Mouse (Mus musculus): ENCODE data around the gene Commd1. TPM values are rescaled to one million over a fixed set of nuclear protein-coding genes. Genes with fewer than 3 reads are reported as not detected.
A peak's percentile ranks its signal among the peaks of the same experiment; 100 is the strongest.

The Commd1 gene
- polyA plus RNA-seq, 1 experiment from 2014 or later: 371 TPM

DNA sequence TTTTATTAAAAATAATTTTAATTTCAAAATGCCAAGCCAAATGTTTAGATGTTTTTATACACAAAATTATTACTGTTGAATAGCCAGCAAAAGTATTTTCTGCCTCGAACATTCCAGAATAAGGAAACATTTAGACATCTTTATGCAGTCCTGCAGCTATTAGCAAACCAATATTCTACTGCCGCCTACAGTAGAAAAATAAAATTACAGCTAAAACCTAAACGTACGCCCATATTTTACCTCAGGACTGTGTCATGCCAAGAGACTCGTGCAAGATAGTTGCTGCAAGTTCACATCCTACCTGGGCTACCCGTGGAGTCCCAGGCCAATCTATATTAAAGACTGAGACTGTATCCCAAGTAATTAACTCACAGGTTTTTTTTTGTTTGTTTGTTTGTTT is 12.7 kb downstream of the Commd1 start:
- Histone ChIP-seq H3K27me3 (ENCODE audit: control insufficient read depth, insufficient read depth, low read length) (no peaks in the 10 kb centered on the region), H3K9ac (ENCODE audit: low read length) (no peak overlapping the region), H3K27ac (ENCODE audit: low read length) (no peak overlapping the region), H3K36me3 (ENCODE audit: control insufficient read depth, insufficient read depth, low read length) (peaks cover 3% of the 10 kb centered on the region; the same call in 1 of the 2 replicates), H3K4me3 (replicated peaks; ENCODE audit: low read length) (no peak overlapping the region), H3K4me1 (ENCODE audit: control insufficient read depth, insufficient read depth, low read length) (no peaks in the 10 kb centered on the region), H3K4me2 (ENCODE audit: low read depth, low read length) (no peak overlapping the region), H3K9me3 (replicated peaks; ENCODE audit: control insufficient read depth, low read length) (peaks cover 27% of the 10 kb centered on the region)
- WGBS: 57% methylated on average over 6 of the region's 6 CpGs
- ATAC-seq (ENCODE audit: insufficient read depth, low FRiP score): no peak

DNA sequence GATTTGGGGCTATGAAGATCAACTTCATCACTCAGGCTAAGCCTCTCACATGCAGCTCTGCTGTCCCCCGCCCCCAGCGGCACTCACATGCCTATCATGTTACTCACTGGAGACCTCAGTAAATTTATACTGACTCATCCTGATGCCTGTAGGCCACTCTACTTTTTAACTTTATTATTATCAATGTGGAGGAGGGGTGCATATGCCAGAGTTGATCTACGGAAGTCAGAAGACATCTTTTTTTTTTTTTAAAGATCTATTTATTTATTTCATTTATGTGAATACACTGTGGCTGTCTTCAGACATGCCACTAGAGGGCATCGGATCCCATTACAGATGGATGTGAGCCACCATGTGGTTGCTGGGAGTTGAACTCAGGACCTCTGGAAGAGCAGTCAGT is 16.7 kb downstream of the Commd1 start:
- ATAC-seq (ENCODE audit: insufficient read depth, low FRiP score): no peak
- peaks cover 7% of the 10 kb centered on the region; the same call in 1 of the 2 replicates for H3K9me3 ChIP-seq (replicated peaks; ENCODE audit: control insufficient read depth, low read length)
- no peaks in the 10 kb centered on the region for H3K27me3 ChIP-seq (ENCODE audit: control insufficient read depth, insufficient read depth, low read length)
- no peak overlapping the region for H3K9ac ChIP-seq (ENCODE audit: low read length)
- no peaks in the 10 kb centered on the region for H3K4me1 ChIP-seq (ENCODE audit: control insufficient read depth, insufficient read depth, low read length)
- no peak overlapping the region for H3K4me3 ChIP-seq (replicated peaks; ENCODE audit: low read length)
- H3K36me3 ChIP-seq (ENCODE audit: control insufficient read depth, insufficient read depth, low read length): no peaks in the 10 kb centered on the region
- H3K27ac ChIP-seq (ENCODE audit: low read length): no peak overlapping the region
- WGBS: 83% methylated on average over 4 of the region's 4 CpGs
- no peak overlapping the region for H3K4me2 ChIP-seq (ENCODE audit: low read depth, low read length)

- Histone ChIP-seq H3K4me1 (ENCODE audit: control insufficient read depth, insufficient read depth, low read length) (no peaks in the 10 kb centered on the region), H3K9ac (ENCODE audit: low read length) (no peak overlapping the region), H3K27ac (ENCODE audit: low read length) (no peak overlapping the region), H3K4me3 (replicated peaks; ENCODE audit: low read length) (no peak overlapping the region), H3K27me3 (ENCODE audit: control insufficient read depth, insufficient read depth, low read length) (no peaks in the 10 kb centered on the region), H3K4me2 (ENCODE audit: low read depth, low read length) (no peak overlapping the region), H3K9me3 (replicated peaks; ENCODE audit: control insufficient read depth, low read length) (peaks cover 7% of the 10 kb centered on the region; the same call in 1 of the 2 replicates), H3K36me3 (ENCODE audit: control insufficient read depth, insufficient read depth, low read length) (no peaks in the 10 kb centered on the region)
- WGBS: 76% methylated on average over 4 of the region's 4 CpGs
- no peak for ATAC-seq (ENCODE audit: insufficient read depth, low FRiP score)
These were observed 17.8 kb downstream of the Commd1 start for GRCm38 (mm10) chr11:22964401-22964800.

- Histone ChIP-seq H3K4me1 (ENCODE audit: control insufficient read depth, insufficient read depth, low read length) (no peaks in the 10 kb centered on the region), H3K4me2 (ENCODE audit: low read depth, low read length) (no peak overlapping the region), H3K36me3 (ENCODE audit: control insufficient read depth, insufficient read depth, low read length) (no peaks in the 10 kb centered on the region), H3K27me3 (ENCODE audit: control insufficient read depth, insufficient read depth, low read length) (no peaks in the 10 kb centered on the region), H3K27ac (ENCODE audit: low read length) (no peak overlapping the region), H3K9ac (ENCODE audit: low read length) (no peak overlapping the region), H3K9me3 (replicated peaks; ENCODE audit: control insufficient read depth, low read length) (no peaks in the 10 kb centered on the region; the same call in 1 of the 2 replicates), H3K4me3 (replicated peaks; ENCODE audit: low read length) (no peak overlapping the region)
- WGBS: 88% methylated on average over 1 of the region's 1 CpGs
- no peak for ATAC-seq (ENCODE audit: insufficient read depth, low FRiP score)
These were observed 20.1 kb downstream of the Commd1 start for GRCm38 (mm10) chr11:22962101-22962500.

- ATAC-seq (ENCODE audit: insufficient read depth, low FRiP score): no peak
- H3K27me3 ChIP-seq (ENCODE audit: control insufficient read depth, insufficient read depth, low read length): no peaks in the 10 kb centered on the region
- no peaks in the 10 kb centered on the region for H3K4me1 ChIP-seq (ENCODE audit: control insufficient read depth, insufficient read depth, low read length)
- H3K9me3 ChIP-seq (replicated peaks; ENCODE audit: control insufficient read depth, low read length): no peaks in the 10 kb centered on the region
- 0 out of 2 replicates have a peak, but pooled peaks cover 2% of the 10 kb centered on the region for H3K36me3 ChIP-seq (ENCODE audit: control insufficient read depth, insufficient read depth, low read length)
- no peak overlapping the region for H3K9ac ChIP-seq (ENCODE audit: low read length)
- no peak overlapping the region for H3K27ac ChIP-seq (ENCODE audit: low read length)
- H3K4me3 ChIP-seq (replicated peaks; ENCODE audit: low read length): no peak overlapping the region
- no peak overlapping the region for H3K4me2 ChIP-seq (ENCODE audit: low read depth, low read length)
- WGBS: 88% methylated on average over 4 of the region's 4 CpGs
These were observed 24.3 kb downstream of the Commd1 start for GRCm38 (mm10) chr11:22957791-22958374.

- H3K9me3 ChIP-seq (replicated peaks; ENCODE audit: control insufficient read depth, low read length): no peaks in the 10 kb centered on the region
- 0 out of 2 replicates have a peak, but pooled peaks cover 2% of the 10 kb centered on the region for H3K36me3 ChIP-seq (ENCODE audit: control insufficient read depth, insufficient read depth, low read length)
- 75% methylated on average over 4 of the region's 4 CpGs for WGBS
- no peak overlapping the region for H3K27ac ChIP-seq (ENCODE audit: low read length)
- ATAC-seq (ENCODE audit: insufficient read depth, low FRiP score): peak; percentile 69
- H3K4me3 ChIP-seq (replicated peaks; ENCODE audit: low read length): no peak overlapping the region
- H3K4me2 ChIP-seq (ENCODE audit: low read depth, low read length): no peak overlapping the region
- no peaks in the 10 kb centered on the region for H3K4me1 ChIP-seq (ENCODE audit: control insufficient read depth, insufficient read depth, low read length)
- no peak overlapping the region for H3K9ac ChIP-seq (ENCODE audit: low read length)
- no peaks in the 10 kb centered on the region for H3K27me3 ChIP-seq (ENCODE audit: control insufficient read depth, insufficient read depth, low read length)
These were observed 25.4 kb downstream of the Commd1 start for GRCm38 (mm10) chr11:22956830-22957229.

DNA sequence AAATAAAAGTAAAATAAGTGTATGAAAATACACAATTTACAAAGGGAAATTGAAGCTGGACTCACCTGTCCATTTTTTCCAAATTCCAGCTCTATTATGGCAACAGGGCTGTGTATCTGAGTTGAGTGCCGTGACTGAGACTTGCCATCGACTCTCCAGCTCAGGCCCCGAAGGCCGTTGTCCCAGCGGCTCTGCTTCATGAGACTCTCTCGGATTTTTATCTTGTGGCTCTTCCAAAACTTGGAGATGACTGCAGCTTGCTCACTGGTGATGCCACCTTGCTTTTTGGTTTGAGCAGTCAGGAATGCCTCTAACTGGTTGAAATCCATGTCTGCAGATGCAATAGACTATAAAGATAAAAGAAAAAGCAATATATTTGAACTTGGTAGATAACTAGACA is 25.8 kb downstream of the Commd1 start:
- H3K4me1 ChIP-seq (ENCODE audit: control insufficient read depth, insufficient read depth, low read length): no peaks in the 10 kb centered on the region
- H3K4me2 ChIP-seq (ENCODE audit: low read depth, low read length): no peak overlapping the region
- H3K27me3 ChIP-seq (ENCODE audit: control insufficient read depth, insufficient read depth, low read length): no peaks in the 10 kb centered on the region
- no peak for ATAC-seq (ENCODE audit: insufficient read depth, low FRiP score)
- no peaks in the 10 kb centered on the region for H3K9me3 ChIP-seq (replicated peaks; ENCODE audit: control insufficient read depth, low read length)
- H3K4me3 ChIP-seq (replicated peaks; ENCODE audit: low read length): no peak overlapping the region
- WGBS: 95% methylated on average over 6 of the region's 6 CpGs
- 0 out of 2 replicates have a peak, but pooled peaks cover 2% of the 10 kb centered on the region for H3K36me3 ChIP-seq (ENCODE audit: control insufficient read depth, insufficient read depth, low read length)
- H3K9ac ChIP-seq (ENCODE audit: low read length): no peak overlapping the region
- no peak overlapping the region for H3K27ac ChIP-seq (ENCODE audit: low read length)

DNA sequence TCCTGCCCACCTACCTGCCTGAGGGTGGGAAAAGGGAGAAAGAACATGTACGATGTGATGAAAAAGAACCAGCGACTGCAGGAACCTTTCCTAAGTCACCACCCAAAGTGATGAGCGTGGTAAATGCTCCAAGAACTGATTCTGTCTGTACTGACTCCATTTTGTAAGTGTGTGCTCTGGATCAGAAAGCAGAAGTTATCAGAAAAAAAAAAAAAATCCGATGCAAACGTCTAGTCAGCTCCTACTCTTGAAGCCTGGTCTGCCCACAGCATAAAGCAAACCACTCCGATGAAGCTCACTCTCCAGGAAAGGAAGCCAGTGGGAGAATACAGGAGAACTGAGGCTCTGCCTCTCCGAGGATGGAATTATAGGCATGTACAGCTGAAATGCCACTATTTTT is 29.5 kb downstream of the Commd1 start:
- Histone ChIP-seq H3K4me2 (ENCODE audit: low read depth, low read length) (no peak overlapping the region), H3K9me3 (replicated peaks; ENCODE audit: control insufficient read depth, low read length) (no peaks in the 10 kb centered on the region), H3K27ac (ENCODE audit: low read length) (no peak overlapping the region), H3K4me1 (ENCODE audit: control insufficient read depth, insufficient read depth, low read length) (no peaks in the 10 kb centered on the region), H3K9ac (ENCODE audit: low read length) (no peak overlapping the region), H3K27me3 (ENCODE audit: control insufficient read depth, insufficient read depth, low read length) (no peaks in the 10 kb centered on the region), H3K4me3 (replicated peaks; ENCODE audit: low read length) (no peak overlapping the region), H3K36me3 (ENCODE audit: control insufficient read depth, insufficient read depth, low read length) (0 out of 2 replicates have a peak, but pooled peaks cover 2% of the 10 kb centered on the region)
- ATAC-seq (ENCODE audit: insufficient read depth, low FRiP score): no peak
- WGBS: 81% methylated on average over 7 of the region's 7 CpGs

- Histone ChIP-seq H3K9me3 (replicated peaks; ENCODE audit: control insufficient read depth, low read length) (no peaks in the 10 kb centered on the region), H3K4me3 (replicated peaks; ENCODE audit: low read length) (no peak overlapping the region), H3K27me3 (ENCODE audit: control insufficient read depth, insufficient read depth, low read length) (no peaks in the 10 kb centered on the region), H3K36me3 (ENCODE audit: control insufficient read depth, insufficient read depth, low read length) (no peaks in the 10 kb centered on the region), H3K4me1 (ENCODE audit: control insufficient read depth, insufficient read depth, low read length) (no peaks in the 10 kb centered on the region), H3K27ac (ENCODE audit: low read length) (no peak overlapping the region), H3K4me2 (ENCODE audit: low read depth, low read length) (no peak overlapping the region), H3K9ac (ENCODE audit: low read length) (no peak overlapping the region)
- WGBS: 88% methylated on average over 6 of the region's 6 CpGs
- no peak for ATAC-seq (ENCODE audit: insufficient read depth, low FRiP score)
These were observed 32.1 kb downstream of the Commd1 start for GRCm38 (mm10) chr11:22950131-22950530.
